Mouse (Mus musculus) B cell, adult 62 days (primary cell): ENCODE data around the gene Gm3248. TPM values are rescaled to one million over a fixed set of nuclear protein-coding genes. Genes with fewer than 3 reads are reported as not detected.

Experiments
- total RNA-seq: library from RNA; stranded (reverse); gene quantifications from 4 replicates; pipeline ENCODE4 v1.2.4, GENCODE M21; 2023

The Gm3248 gene
- not detected in 4 replicates for total RNA-seq

GRCm38 (mm10) chr14:5961635-5962034 is at the start of gene Gm3248:
Gene Gm3248 (minus strand): TSS chr14:5961745.

GRCm38 (mm10) chr14:5979037-5979436 is 17.5 kb upstream of the Gm3248 start, which contains the start of gene Gm3453:
Gene Gm3453 (minus strand): TSS chr14:5979137.

Other genes starting within 250 kb of the Gm3248 start
- gene Gm3373, start 220.2 kb downstream of the Gm3248 start, total RNA-seq = not detected in 4 replicates
- gene Gm3383, start 153.8 kb downstream of the Gm3248 start, total RNA-seq = not detected in 4 replicates
- not detected in 4 replicates for gene Gm3424, start 131.4 kb downstream of the Gm3248 start, total RNA-seq
- gene Gm8237, start 81.4 kb downstream of the Gm3248 start, total RNA-seq = not detected in 4 replicates
- gene Gm3453, start 17.4 kb upstream of the Gm3248 start, total RNA-seq = not detected in 4 replicates
- gene Gm6337, start 96.5 kb upstream of the Gm3248 start, total RNA-seq = not detected in 4 replicates
- gene Gm8206, start 132.2 kb upstream of the Gm3248 start, total RNA-seq = not detected in 4 replicates
- not detected in 4 replicates for gene Gm3468, start 146.9 kb upstream of the Gm3248 start, total RNA-seq
- gene Gm3476, start 164.1 kb upstream of the Gm3248 start, total RNA-seq = not detected in 4 replicates